Mouse (Mus musculus) adrenal gland, postnatal 14 days (tissue): ENCODE data around the gene Galr3. TPM values are rescaled to one million over a fixed set of nuclear protein-coding genes. Genes with fewer than 3 reads are reported as not detected.
A peak's percentile ranks its signal among the peaks of the same experiment; 100 is the strongest.
"Not testable (repeated sequence)": the region's sequence is repeated elsewhere in the genome, so short reads cannot be mapped to it uniquely, and the experiment has no call there.

Experiments used
- DNase-seq: peaks from one replicate; pipeline ENCODE4 v3.0.0; 2021; ENCODE audit warnings: mixed read lengths
- total RNA-seq: library from RNA; stranded (reverse); gene quantifications from 2 replicates; pipeline ENCODE4 v1.2.3, GENCODE M21; 2021

Galr3 gene
- total RNA-seq, 1 experiment from 2014 or later = 0.78 TPM

DNA sequence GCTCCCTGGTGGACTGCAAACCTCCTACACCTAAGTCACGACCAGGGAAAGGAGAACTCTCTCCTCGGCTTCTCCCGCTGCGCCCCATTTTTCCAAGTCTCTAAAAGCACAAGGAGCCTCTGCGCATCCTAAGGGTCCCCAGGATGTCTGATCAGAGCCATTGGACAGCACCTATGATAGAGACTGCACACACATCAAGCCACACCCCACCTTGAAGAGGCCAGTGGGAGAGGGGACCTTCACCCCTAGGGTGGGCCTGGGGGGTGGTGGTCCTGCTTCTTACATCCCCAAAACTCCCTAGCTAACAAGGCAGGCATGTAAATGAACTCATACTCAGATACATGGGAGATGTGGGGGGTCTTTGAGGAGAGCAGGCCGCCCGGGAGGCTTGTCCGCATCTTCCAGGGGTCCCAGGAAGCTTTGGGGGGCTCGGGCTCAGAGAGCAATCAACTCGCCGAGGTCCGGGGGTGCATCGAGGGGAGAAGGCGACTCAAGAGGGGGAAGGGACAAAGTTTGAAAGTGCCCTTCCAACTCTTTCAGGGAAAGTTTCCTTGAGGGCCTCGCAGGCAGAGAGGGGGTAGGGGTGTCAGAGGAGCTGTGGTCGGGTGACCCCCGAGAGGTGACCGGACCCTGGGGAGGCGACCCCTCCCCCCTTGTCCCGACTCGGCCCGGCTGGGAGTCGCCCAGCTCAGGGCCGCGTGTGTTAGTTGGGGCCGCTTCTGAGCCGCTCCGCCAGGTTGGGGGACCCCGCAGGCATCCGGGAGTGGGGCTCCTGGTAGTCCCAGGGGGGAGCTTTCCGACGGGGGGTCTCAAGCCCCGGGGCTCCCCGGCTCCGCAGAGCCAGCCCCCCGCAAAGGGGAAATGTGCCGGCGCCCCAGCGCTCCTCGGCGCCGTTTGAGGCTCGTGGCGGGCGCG is 14.1 kb upstream of the Galr3 start:
- peak; percentile 67 for DNase-seq

GRCm38 (mm10) chr15:79028237-79028738 is 13.4 kb upstream of the Galr3 start, which contains the start of gene H1f0:
Gene H1f0 (plus strand): TSS chr15:79028450.
- DNase-seq = peak; percentile 98

GRCm38 (mm10) chr15:79028823-79029484 is 12.7 kb upstream of the Galr3 start:
- peak; percentile 44 for DNase-seq

GRCm38 (mm10) chr15:79029519-79030241 is 12.0 kb upstream of the Galr3 start:
- DNase-seq = no peak

DNA sequence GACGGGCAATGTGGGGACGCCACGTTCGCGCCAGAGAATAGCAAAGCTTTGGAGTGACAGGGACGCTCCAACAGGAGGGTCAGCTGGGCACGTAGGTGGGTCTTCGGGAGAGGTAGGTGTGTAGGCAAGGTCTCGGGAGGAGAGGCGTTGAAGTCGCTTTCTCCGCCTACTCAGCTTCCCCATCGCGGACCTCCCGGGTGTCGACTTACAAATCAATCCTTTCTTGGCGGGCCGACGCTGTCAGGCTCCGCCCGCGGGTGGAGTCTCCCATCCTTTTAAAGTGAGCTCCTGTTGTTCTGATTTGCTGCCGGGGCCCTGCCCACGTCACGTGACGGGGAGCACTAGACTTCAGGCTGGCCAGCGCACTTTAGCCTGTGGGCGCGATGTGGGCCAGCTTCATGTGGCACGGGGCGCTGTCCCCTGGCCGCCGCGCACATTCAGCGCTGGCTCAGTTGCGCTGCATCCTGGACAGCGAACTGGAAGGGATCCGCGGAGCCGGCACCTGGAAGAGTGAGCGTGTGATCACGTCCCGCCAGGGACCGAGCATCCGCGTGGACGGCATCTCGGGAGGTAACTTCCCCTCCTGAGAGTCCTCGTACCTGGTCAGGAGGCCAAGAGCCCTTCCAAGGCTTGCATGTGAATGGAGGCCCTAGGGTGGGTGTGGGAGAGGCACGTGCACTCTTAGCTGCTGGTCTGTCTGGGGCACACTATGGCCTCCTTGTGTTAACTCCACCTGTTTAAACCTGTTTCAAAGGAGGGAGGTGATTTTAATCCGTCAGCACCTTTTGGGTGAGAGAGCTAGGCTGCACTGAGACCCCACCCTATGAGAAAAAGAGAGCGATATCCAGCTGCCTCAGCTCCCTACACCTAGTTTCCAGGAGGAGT is 10.9 kb upstream of the Galr3 start:
- peak; percentile 94 for DNase-seq

DNA sequence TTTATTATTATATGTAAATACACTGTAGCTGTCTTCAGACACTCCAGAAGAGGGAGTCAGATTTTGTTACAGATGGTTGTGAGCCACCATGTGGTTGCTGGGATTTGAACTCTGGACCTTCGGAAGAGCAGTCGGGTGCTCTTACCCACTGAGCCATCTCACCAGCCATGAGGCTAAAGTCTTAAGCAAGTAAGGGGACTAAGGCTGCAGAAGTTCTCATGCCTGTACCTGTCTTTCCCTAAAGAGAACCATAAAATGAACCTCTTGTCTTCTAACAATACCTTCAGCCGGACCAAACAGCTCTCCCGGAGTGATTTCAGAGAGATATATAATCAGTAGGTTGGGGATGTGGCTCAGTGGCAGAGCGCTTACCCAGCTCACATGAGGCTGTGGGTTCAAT is 9.8 kb upstream of the Galr3 start:
- DNase-seq = not testable (repeated sequence)

- DNase-seq = peak; percentile 89
These were observed 3.8 kb upstream of the Galr3 start for GRCm38 (mm10) chr15:79037913-79038328.

- DNase-seq = no peak
These were observed 3.4 kb upstream of the Galr3 start for GRCm38 (mm10) chr15:79038331-79038730.

DNA sequence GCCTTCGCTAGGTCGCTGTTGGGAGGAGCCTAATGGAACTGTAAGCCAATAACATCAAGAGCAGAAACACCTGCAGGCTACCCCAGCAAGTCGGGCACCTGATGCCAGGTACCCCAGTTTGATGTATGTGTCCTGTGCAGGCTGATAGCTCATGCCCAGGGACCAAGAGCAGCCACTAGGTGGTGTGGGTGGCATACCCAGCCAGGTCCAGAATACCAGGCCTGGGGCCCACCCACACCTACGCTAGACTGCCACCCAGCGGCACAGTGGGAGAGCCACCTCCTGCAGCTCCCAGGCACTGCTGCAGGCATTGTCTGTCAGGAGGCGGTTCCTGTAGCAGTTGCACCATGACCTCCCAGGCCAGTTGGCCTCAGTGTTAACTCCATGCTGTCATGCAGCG is 2.8 kb upstream of the Galr3 start:
- peak; percentile 94 for DNase-seq

DNA sequence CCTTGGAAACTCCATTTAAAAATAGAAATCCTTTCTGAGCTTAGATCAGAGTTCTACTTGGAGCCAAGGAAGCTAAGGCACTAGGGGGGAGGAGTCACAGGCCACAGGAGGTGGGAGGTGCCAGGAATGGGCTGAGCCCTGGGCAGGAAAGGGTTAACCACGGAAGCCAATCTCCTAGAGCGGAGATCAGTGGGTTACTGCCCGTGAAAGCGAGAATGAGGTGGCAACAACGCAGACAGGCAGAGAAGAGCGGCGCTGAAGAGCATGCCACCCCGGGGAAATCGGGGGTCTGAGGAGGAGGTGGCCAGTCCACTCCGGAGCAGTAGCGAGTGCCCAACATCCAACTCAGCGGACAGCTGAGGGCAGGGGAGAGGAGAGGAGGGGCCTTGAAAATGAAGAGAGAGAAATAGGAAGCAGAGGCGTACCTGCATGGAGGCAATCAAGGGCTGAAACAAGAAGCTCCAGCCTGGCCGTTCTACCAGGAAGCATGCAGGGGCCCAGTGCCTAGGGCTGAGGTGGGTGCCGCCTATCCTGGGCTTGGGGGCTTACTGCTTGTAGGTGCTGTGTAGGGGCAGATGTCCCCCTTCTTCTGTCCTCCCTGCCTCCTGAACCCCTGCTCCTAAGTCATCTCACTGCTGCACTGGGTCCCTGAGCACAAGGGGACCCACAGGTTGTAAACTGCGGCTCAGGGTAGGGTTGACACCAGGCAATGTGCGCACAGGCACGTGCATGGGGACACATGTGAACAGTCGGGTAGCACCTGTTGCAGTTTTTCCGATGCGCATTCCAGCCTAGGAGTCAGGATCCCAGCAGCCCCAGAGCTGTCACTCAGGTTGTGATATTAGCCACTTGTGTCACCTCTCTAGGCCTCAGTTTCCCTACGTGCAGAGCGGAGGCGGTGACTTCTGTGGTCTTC is 926 bp upstream of the Galr3 start:
- DNase-seq = peak; percentile 47

DNA sequence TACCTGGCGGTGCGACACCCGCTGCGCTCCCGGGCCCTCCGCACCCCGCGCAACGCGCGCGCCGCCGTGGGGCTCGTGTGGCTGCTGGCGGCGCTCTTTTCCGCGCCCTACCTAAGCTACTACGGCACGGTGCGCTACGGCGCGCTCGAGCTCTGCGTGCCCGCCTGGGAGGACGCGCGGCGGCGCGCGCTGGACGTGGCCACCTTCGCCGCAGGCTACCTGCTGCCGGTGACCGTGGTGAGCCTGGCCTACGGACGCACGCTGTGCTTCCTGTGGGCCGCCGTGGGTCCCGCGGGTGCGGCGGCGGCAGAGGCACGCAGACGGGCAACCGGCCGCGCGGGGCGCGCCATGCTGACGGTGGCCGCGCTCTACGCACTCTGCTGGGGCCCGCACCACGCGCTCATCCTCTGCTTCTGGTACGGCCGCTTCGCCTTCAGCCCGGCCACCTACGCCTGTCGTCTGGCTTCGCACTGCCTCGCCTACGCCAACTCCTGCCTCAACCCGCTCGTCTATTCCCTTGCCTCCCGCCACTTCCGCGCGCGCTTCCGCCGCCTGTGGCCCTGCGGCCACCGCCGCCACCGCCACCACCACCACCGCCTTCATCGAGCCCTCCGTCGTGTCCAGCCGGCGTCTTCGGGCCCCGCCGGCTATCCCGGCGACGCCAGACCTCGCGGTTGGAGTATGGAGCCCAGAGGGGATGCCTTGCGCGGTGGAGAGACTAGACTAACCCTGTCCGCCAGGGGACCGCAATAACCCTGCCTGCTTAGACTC is 1.2 kb downstream of the Galr3 start:
- peak; percentile 44 for DNase-seq

DNA sequence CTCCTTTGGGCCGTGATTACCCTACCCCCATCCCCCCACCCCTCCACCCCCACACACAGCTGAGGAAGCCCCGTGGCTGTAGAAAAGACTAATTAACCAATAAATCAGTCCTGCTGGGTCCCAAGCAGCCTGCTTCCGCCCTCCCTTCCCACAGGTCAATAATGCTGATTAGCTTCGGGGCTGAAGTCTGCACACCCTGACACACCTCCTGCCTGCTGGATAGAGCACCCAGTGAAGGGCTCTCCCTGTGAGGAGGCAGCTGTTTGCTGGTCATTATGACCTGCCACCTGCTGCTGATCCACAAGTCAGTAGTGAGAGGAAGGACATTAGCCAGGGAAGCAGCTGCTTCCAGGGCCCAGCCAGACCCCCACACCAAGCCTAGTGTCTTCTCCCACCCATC is 3.2 kb downstream of the Galr3 start:
- no peak for DNase-seq

DNA sequence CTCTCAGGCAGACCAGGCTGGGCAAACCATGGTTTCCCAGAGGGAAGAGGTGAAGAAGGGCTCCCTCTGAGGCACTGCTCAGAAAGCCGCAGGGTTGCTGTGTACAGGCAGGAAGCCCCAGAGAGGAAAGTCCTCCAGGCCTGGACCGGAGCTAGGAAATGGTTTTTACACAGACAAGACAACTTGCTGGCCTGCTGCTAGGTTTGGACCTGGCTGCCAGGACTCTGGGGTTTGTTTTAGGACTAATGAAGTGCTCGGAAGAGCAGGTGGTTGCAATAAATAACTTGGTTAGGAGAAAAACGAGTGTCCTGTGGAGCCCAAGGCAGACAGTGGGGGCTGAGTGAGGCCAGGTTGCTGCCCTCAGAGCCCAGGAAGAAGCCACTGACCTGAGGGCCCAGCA is 6.5 kb downstream of the Galr3 start:
- DNase-seq = no peak

GRCm38 (mm10) chr15:79050160-79050845 is 8.6 kb downstream of the Galr3 start:
- DNase-seq = no peak

DNA sequence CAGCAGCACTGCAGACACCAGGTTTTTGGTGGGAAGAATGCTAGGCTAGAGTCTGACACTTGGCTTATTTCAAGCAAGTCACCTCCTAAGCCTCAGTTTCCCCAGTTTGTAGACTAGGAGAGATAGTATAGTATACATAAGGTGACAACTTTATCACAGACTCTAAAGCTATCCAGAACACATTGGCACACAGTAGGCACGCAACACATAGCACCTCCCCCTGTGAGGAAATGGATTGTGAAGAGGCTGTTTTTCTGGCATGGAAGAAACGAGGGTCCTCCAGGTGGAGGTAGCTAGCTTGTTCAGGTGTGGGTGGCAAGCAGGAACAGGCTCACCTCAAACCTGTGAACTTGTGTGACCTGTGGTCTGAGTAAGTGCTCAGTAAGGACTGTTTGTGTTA is 9.3 kb downstream of the Galr3 start:
- no peak for DNase-seq

GRCm38 (mm10) chr15:79051461-79052360 is 10.0 kb downstream of the Galr3 start:
- DNase-seq = no peak

DNA sequence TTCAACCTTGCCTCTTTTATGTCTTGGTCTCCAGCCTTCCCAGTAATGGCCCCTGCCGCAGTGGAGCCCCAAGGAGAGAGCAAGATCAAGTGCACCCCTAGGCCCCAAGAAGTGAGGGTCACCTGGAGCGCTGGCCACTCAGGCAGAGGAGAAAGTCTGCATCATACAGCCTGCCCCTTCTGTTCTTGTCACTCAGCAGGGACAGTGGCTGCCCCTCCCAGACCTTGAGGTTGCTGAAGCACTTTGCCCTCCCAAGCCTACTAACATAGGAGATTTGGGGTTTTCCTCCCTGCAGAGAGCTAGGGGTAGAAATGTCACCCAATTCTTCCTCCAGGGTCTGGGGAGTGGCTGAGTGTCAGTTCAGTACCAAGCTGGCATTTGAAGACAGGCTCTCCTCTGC is 10.7 kb downstream of the Galr3 start:
- DNase-seq = no peak

DNA sequence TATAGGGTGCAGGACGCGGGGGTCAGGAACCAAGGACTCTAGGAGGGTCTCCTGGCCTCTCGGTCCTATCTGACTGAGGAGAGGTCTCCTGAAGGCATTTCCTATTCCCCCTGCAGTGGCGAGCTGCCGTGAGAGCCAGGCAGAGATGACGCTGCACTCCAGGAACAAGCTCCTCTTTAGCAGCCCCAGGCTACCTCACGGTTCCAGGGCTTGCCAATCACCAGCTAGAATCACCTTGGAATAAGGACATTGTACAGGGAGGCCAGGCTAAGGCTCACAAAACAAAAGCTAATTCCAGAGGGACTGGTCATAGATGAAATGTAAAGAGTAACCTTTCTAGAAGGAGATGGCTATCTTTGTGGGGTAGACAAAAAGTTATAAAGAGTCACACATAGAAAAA is 14.9 kb downstream of the Galr3 start:
- no peak for DNase-seq
